Mouse (Mus musculus): ENCODE measurements around the gene Eif5a2. TPM values are rescaled to one million over a fixed set of nuclear protein-coding genes. Genes with fewer than 3 reads are reported as not detected.

The Eif5a2 gene
- polyA plus RNA-seq, 1 experiment from 2014 or later: 2.8 TPM

- H3K4me2 ChIP-seq (replicated peaks; ENCODE audit: low read depth): no peak overlapping the region
- no peak overlapping the region for H3K9ac ChIP-seq (ENCODE audit: low read depth, low read length)
- H3K27ac ChIP-seq (ENCODE audit: low read depth, low read length): no peak overlapping the region
- H3K4me1 ChIP-seq (replicated peaks; ENCODE audit: control insufficient read depth, insufficient read depth, low read length): no peaks in the 10 kb centered on the region
- 93% methylated on average over 1 of the region's 1 CpGs for WGBS
- no peak for ATAC-seq
- H3K9me3 ChIP-seq (ENCODE audit: control insufficient read depth): no peaks in the 10 kb centered on the region
- H3K4me3 ChIP-seq (ENCODE audit: low read depth, low read length): no peak overlapping the region
- no peaks in the 10 kb centered on the region for H3K36me3 ChIP-seq (ENCODE audit: control insufficient read depth, insufficient read depth)
- TF ChIP-seq CTCF (IDR thresholded peaks at IDR 0.05; ENCODE audit: low read depth): no peak
- H3K27me3 ChIP-seq (replicated peaks; ENCODE audit: control insufficient read depth, insufficient read depth, low read length): no peaks in the 10 kb centered on the region
These were observed 45.2 kb downstream of the Eif5a2 start for GRCm38 (mm10) chr3:28826272-28826671.

- no peak for ATAC-seq
- Histone ChIP-seq H3K27me3 (replicated peaks; ENCODE audit: control insufficient read depth, insufficient read depth, low read length) (no peaks in the 10 kb centered on the region), H3K4me1 (replicated peaks; ENCODE audit: control insufficient read depth, insufficient read depth, low read length) (no peaks in the 10 kb centered on the region), H3K4me3 (ENCODE audit: low read depth, low read length) (no peak overlapping the region), H3K9ac (ENCODE audit: low read depth, low read length) (no peak overlapping the region), H3K36me3 (ENCODE audit: control insufficient read depth, insufficient read depth) (no peaks in the 10 kb centered on the region), H3K9me3 (ENCODE audit: control insufficient read depth) (no peaks in the 10 kb centered on the region), H3K4me2 (replicated peaks; ENCODE audit: low read depth) (no peak overlapping the region), H3K27ac (ENCODE audit: low read depth, low read length) (no peak overlapping the region)
- peak; percentile 19; the same call in 1 of the 2 replicates for TF ChIP-seq CTCF (IDR thresholded peaks at IDR 0.05; ENCODE audit: low read depth)
- WGBS: 84% methylated on average over 2 of the region's 2 CpGs
These were observed 46.5 kb downstream of the Eif5a2 start for GRCm38 (mm10) chr3:28827605-28828004.

GRCm38 (mm10) chr3:28829454-28829853, 48.4 kb downstream of the Eif5a2 start:
- Histone ChIP-seq H3K9me3 (ENCODE audit: control insufficient read depth) (no peaks in the 10 kb centered on the region), H3K27ac (ENCODE audit: low read depth, low read length) (no peak overlapping the region), H3K4me1 (replicated peaks; ENCODE audit: control insufficient read depth, insufficient read depth, low read length) (no peaks in the 10 kb centered on the region), H3K9ac (ENCODE audit: low read depth, low read length) (no peak overlapping the region), H3K4me3 (ENCODE audit: low read depth, low read length) (no peak overlapping the region), H3K27me3 (replicated peaks; ENCODE audit: control insufficient read depth, insufficient read depth, low read length) (no peaks in the 10 kb centered on the region), H3K4me2 (replicated peaks; ENCODE audit: low read depth) (no peak overlapping the region), H3K36me3 (ENCODE audit: control insufficient read depth, insufficient read depth) (no peaks in the 10 kb centered on the region)
- no peak for ATAC-seq
- WGBS: 93% methylated on average over 2 of the region's 2 CpGs
- no peak for TF ChIP-seq CTCF (IDR thresholded peaks at IDR 0.05; ENCODE audit: low read depth)

- 51% methylated on average over 2 of the region's 2 CpGs for WGBS
- Histone ChIP-seq H3K27ac (ENCODE audit: low read depth, low read length) (peak overlapping the region; percentile 57), H3K4me3 (ENCODE audit: low read depth, low read length) (no peak overlapping the region), H3K27me3 (replicated peaks; ENCODE audit: control insufficient read depth, insufficient read depth, low read length) (no peaks in the 10 kb centered on the region), H3K36me3 (ENCODE audit: control insufficient read depth, insufficient read depth) (no peaks in the 10 kb centered on the region), H3K9me3 (ENCODE audit: control insufficient read depth) (no peaks in the 10 kb centered on the region), H3K9ac (ENCODE audit: low read depth, low read length) (no peak overlapping the region), H3K4me2 (replicated peaks; ENCODE audit: low read depth) (no peak overlapping the region), H3K4me1 (replicated peaks; ENCODE audit: control insufficient read depth, insufficient read depth, low read length) (0 out of 2 replicates have a peak, but pooled peaks cover 6% of the 10 kb centered on the region)
- ATAC-seq: peak; percentile 78
- TF ChIP-seq CTCF (IDR thresholded peaks at IDR 0.05; ENCODE audit: low read depth): no peak
These were observed 55.8 kb downstream of the Eif5a2 start for GRCm38 (mm10) chr3:28836796-28837371.

GRCm38 (mm10) chr3:28841886-28842649, 61.0 kb downstream of the Eif5a2 start:
- WGBS: 35% methylated on average over 3 of the region's 3 CpGs
- no peaks in the 10 kb centered on the region for H3K9me3 ChIP-seq (ENCODE audit: control insufficient read depth)
- 0 out of 2 replicates have a peak, but pooled peaks cover 3% of the 10 kb centered on the region for H3K4me1 ChIP-seq (replicated peaks; ENCODE audit: control insufficient read depth, insufficient read depth, low read length)
- H3K27me3 ChIP-seq (replicated peaks; ENCODE audit: control insufficient read depth, insufficient read depth, low read length): no peaks in the 10 kb centered on the region
- no peaks in the 10 kb centered on the region for H3K36me3 ChIP-seq (ENCODE audit: control insufficient read depth, insufficient read depth)
- no peak overlapping the region for H3K4me2 ChIP-seq (replicated peaks; ENCODE audit: low read depth)
- ATAC-seq: 0 out of 2 replicates have a peak, but pooled peaks have one; percentile 25
- H3K9ac ChIP-seq (ENCODE audit: low read depth, low read length): no peak overlapping the region
- no peak for TF ChIP-seq CTCF (IDR thresholded peaks at IDR 0.05; ENCODE audit: low read depth)
- H3K4me3 ChIP-seq (ENCODE audit: low read depth, low read length): no peak overlapping the region
- H3K27ac ChIP-seq (ENCODE audit: low read depth, low read length): no peak overlapping the region

GRCm38 (mm10) chr3:28843231-28843630, 62.2 kb downstream of the Eif5a2 start:
- Histone ChIP-seq H3K4me1 (replicated peaks; ENCODE audit: control insufficient read depth, insufficient read depth, low read length) (0 out of 2 replicates have a peak, but pooled peaks cover 3% of the 10 kb centered on the region), H3K27me3 (replicated peaks; ENCODE audit: control insufficient read depth, insufficient read depth, low read length) (no peaks in the 10 kb centered on the region), H3K9ac (ENCODE audit: low read depth, low read length) (no peak overlapping the region), H3K9me3 (ENCODE audit: control insufficient read depth) (no peaks in the 10 kb centered on the region), H3K4me3 (ENCODE audit: low read depth, low read length) (no peak overlapping the region), H3K27ac (ENCODE audit: low read depth, low read length) (no peak overlapping the region), H3K36me3 (ENCODE audit: control insufficient read depth, insufficient read depth) (no peaks in the 10 kb centered on the region), H3K4me2 (replicated peaks; ENCODE audit: low read depth) (no peak overlapping the region)
- no peak for ATAC-seq
- no peak for TF ChIP-seq CTCF (IDR thresholded peaks at IDR 0.05; ENCODE audit: low read depth)
- WGBS: 46% methylated on average over 8 of the region's 8 CpGs
